In the genomic region with DNA sequence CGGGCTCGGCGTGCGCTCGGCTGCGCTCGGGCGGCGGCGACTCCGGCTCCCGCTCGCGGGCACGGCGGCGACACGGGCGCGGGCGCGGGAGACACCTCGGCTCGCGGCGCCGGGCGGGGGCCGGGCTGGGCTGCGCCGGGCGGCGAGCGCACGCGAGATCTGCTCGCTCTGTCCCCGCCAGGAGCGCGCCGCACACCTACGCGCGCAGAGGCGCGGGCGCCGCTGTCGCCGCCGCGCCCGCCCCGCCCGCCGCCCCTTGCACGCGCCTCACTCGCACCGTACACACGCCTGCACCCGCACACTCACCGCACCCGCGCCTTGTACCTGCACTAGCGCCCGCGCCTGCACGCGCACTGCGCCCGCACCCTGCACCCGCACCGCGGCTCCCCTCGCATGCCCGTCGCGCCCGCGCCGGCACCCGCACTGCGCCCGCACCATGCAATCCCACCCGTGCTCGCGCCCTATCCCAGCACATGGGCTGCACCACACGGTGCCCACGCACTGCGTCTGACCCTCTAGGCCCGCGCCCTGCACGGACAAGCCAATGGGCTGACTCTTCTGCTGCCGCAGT, we compare ENCODE assay signal across 8 mouse cellular contexts. TPM values are rescaled to one million over a fixed set of nuclear protein-coding genes. Genes with fewer than 3 reads are reported as not detected.
DNase-seq lines count a peak whose midpoint lies in the region; ATAC-seq lines count a peak whose summit lies in the region.

No protein-coding gene starts in this region.

- H3K27ac ChIP-seq in lung, embryonic 16.5 days (ENCODE audit: low read length), result no peak overlapping the region
- H3K27ac ChIP-seq in embryonic facial prominence, embryonic 10.5 days (replicated peaks), result no peak overlapping the region
- peak overlapping the region; percentile 95 for H3K27ac ChIP-seq in hindbrain, embryonic 15.5 days (replicated peaks)
- no peak overlapping the region for H3K27ac ChIP-seq in liver, embryonic 13.5 days

- no peak overlapping the region; the same call in 1 of the 2 replicates for H3K9ac ChIP-seq in lung, embryonic 16.5 days (ENCODE audit: low read length)
- H3K9ac ChIP-seq in hindbrain, embryonic 15.5 days, result peak overlapping the region; percentile 86
- no peak overlapping the region for H3K9ac ChIP-seq in liver, embryonic 13.5 days

- no peak for DNase-seq in lung, postnatal 10 days
- DNase-seq in embryonic facial prominence, embryonic 10.5 days (ENCODE audit: low spot score), result peak; percentile 47
- DNase-seq in liver, embryonic 13.5 days, result no peak
- peak; percentile 62 to 67 for DNase-seq in right cerebral cortex, postnatal 36 days (ENCODE audit: low spot score in 2 of 2)
- DNase-seq in thymus, postnatal 0 days (ENCODE audit: low spot score), result no peak
- no peak for DNase-seq in thymus, postnatal 10 days (ENCODE audit: low spot score in 2 of 2)

- H3K4me1 ChIP-seq in lung, embryonic 16.5 days (replicated peaks; ENCODE audit: control insufficient read depth, insufficient read depth, low read length), result no peaks in the 10 kb centered on the region
- H3K4me1 ChIP-seq in embryonic facial prominence, embryonic 10.5 days, result peaks cover 37% of the 10 kb centered on the region
- H3K4me1 ChIP-seq in hindbrain, embryonic 15.5 days (replicated peaks), result peaks cover 49% of the 10 kb centered on the region
- H3K4me1 ChIP-seq in liver, embryonic 13.5 days (replicated peaks), result peaks cover 8% of the 10 kb centered on the region

- peak overlapping the region; percentile 50 for H3K4me3 ChIP-seq in lung, embryonic 16.5 days (ENCODE audit: low read length)
- peak overlapping the region; percentile 62 for H3K4me3 ChIP-seq in embryonic facial prominence, embryonic 10.5 days
- H3K4me3 ChIP-seq in hindbrain, embryonic 15.5 days, result peak overlapping the region; percentile 88
- H3K4me3 ChIP-seq in liver, embryonic 13.5 days (replicated peaks), result peak overlapping the region; percentile 48

- no peaks in the 10 kb centered on the region for H3K9me3 ChIP-seq in lung, embryonic 16.5 days (ENCODE audit: control insufficient read depth, low read length)
- no peaks in the 10 kb centered on the region for H3K9me3 ChIP-seq in embryonic facial prominence, embryonic 10.5 days
- no peaks in the 10 kb centered on the region for H3K9me3 ChIP-seq in hindbrain, embryonic 15.5 days
- H3K9me3 ChIP-seq in liver, embryonic 13.5 days (replicated peaks), result no peaks in the 10 kb centered on the region

- peak; percentile 45; the same call in 1 of the 2 replicates for ATAC-seq in lung, embryonic 16.5 days (ENCODE audit: low read depth)
- peak; percentile 90 for ATAC-seq in hindbrain, embryonic 15.5 days (ENCODE audit: low FRiP score, low read depth)
- no peak for ATAC-seq in liver, embryonic 13.5 days (ENCODE audit: low read depth)

- no peaks in the 10 kb centered on the region for H3K36me3 ChIP-seq in lung, embryonic 16.5 days (ENCODE audit: control insufficient read depth, insufficient read depth, low read length)
- H3K36me3 ChIP-seq in embryonic facial prominence, embryonic 10.5 days (replicated peaks), result no peaks in the 10 kb centered on the region
- H3K36me3 ChIP-seq in hindbrain, embryonic 15.5 days, result no peaks in the 10 kb centered on the region
- no peaks in the 10 kb centered on the region for H3K36me3 ChIP-seq in liver, embryonic 13.5 days

- H3K27me3 ChIP-seq in lung, embryonic 16.5 days (ENCODE audit: control insufficient read depth, insufficient read depth, low read depth, low read length), result peaks cover 68% of the 10 kb centered on the region
- H3K27me3 ChIP-seq in embryonic facial prominence, embryonic 10.5 days (replicated peaks; ENCODE audit: low read depth, poor library complexity, severe bottlenecking), result peaks cover 98% of the 10 kb centered on the region
- H3K27me3 ChIP-seq in hindbrain, embryonic 15.5 days, result peaks cover 12% of the 10 kb centered on the region
- H3K27me3 ChIP-seq in liver, embryonic 13.5 days, result peaks cover 85% of the 10 kb centered on the region

- H3K4me2 ChIP-seq in lung, embryonic 16.5 days (ENCODE audit: low read depth, low read length), result peak overlapping the region; percentile 78
- H3K4me2 ChIP-seq in hindbrain, embryonic 15.5 days, result peak overlapping the region; percentile 67
- peak overlapping the region; percentile 64 for H3K4me2 ChIP-seq in liver, embryonic 13.5 days

- WGBS in lung, embryonic 16.5 days, result 1% methylated on average over 48 of the region's 95 CpGs
- WGBS in embryonic facial prominence, embryonic 10.5 days, result 5% methylated on average over 95 of the region's 95 CpGs
- WGBS in hindbrain, embryonic 15.5 days, result under 1% methylated on average over 62 of the region's 95 CpGs
- 1% methylated on average over 48 of the region's 95 CpGs for WGBS in liver, embryonic 13.5 days (ENCODE audit: insufficient replicate concordance)

RNA-seq across cellular contexts. Expression of gene Camk2b, which starts 0.5 kb away (rescaled TPM):
- polyA plus RNA-seq in lung, embryonic 16.5 days (2015; fragmentation: Nextera tagmentation; extraction: Ambion mirVana), result 1.1 and 1.9 TPM in 2 replicates
- polyA plus RNA-seq in embryonic facial prominence, embryonic 10.5 days (2016; fragmentation: Nextera tagmentation; extraction: Ambion mirVana), result 0.75 and 1.6 TPM in 2 replicates
- polyA plus RNA-seq in hindbrain, embryonic 15.5 days (2015; fragmentation: Nextera tagmentation; extraction: Ambion mirVana), result 125 and 145 TPM in 2 replicates
- 0.35 and 0.63 TPM in 2 replicates for polyA plus RNA-seq in liver, embryonic 13.5 days (2015; fragmentation: Nextera tagmentation; extraction: Ambion mirVana)
- 2.0 and 2.3 TPM in 2 replicates for polyA plus RNA-seq in thymus, postnatal 0 days (2015; fragmentation: Nextera tagmentation; extraction: Ambion mirVana)

Comparison
In these comparisons a context has a peak if more than half of its experiments do, and no peak if none do; other contexts are left out.
1. DNase-seq: peak in embryonic facial prominence, embryonic 10.5 days (single experiment) and right cerebral cortex, postnatal 36 days (2 of 2); none in lung, postnatal 10 days (single experiment), liver, embryonic 13.5 days (single experiment), thymus, postnatal 0 days (single experiment) and thymus, postnatal 10 days (0 of 2).
2. RNA of gene Camk2b, which starts 0.5 kb away (polyA plus RNA-seq): 125 to 145 TPM in hindbrain, embryonic 15.5 days; 2.0 to 2.3 TPM in thymus, postnatal 0 days, 0.75 to 1.6 TPM in embryonic facial prominence, embryonic 10.5 days, 1.1 to 1.9 TPM in lung, embryonic 16.5 days and 0.35 to 0.63 TPM in liver, embryonic 13.5 days; every median in the first group is over 10 times any median in the second.
3. Peak in every context shown above with its lines, with median percentiles within 50 percentile points of each other: H3K4me2 ChIP-seq and H3K4me3 ChIP-seq.